31 mouse cellular contexts compared by ENCODE assay signal in the genomic region with DNA sequence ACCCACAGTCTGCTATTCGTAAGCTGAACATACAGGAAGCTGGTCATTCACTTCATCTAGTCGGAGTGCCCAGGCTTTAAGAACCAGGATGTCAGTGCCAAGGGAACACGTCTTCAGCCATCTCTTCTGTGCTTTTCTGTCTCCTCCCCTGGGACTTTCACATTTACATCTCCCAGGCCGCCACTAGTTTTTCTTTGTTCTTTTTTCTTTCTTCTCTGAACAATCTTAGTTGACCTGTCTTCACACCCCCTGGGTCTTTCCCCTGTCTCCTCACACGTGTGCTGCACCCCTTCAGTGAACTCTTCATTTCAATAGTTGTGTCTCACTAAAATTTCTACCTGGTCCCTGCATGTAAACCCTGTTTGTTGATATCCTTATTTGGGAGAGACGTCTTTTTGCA.
"Had no signal": no experiment of that assay in that cellular context is flagged by ENCODE, and none has a peak within 500 bp of the region (broad histone marks: within the 10 kb centered on the region; RNA-seq: fewer than 3 reads in every experiment).

No protein-coding gene starts in this region.

- DNase-seq: heart, postnatal 10 days; heart, postnatal 14 days; heart, postnatal 36 days; heart, postnatal 4 days; kidney, adult 11 months; kidney, adult 18-20 months; kidney, adult 2 months; kidney, adult 8-10 months; kidney, adult 9 months; kidney, postnatal 10 days; kidney, postnatal 14 days; kidney, postnatal 25 days; kidney, postnatal 36 days; kidney, postnatal 4 days; layer of hippocampus, adult 9-11 months; layer of hippocampus, postnatal 36 days had no signal

- H3K4me3 ChIP-seq: heart, embryonic 12.5 days; heart, embryonic 13.5 days; heart, embryonic 15.5 days; hindbrain, embryonic 10.5 days; hindbrain, embryonic 12.5 days; hindbrain, embryonic 13.5 days; hindbrain, embryonic 15.5 days; intestine, embryonic 15.5 days; kidney, embryonic 15.5 days; layer of hippocampus, adult 2 months; left cerebral cortex, adult 2 months had no signal

- H3K36me3 ChIP-seq: heart, embryonic 12.5 days; heart, embryonic 13.5 days; heart, embryonic 15.5 days; hindbrain, embryonic 10.5 days; hindbrain, embryonic 12.5 days; hindbrain, embryonic 13.5 days; hindbrain, embryonic 15.5 days; intestine, embryonic 15.5 days; kidney, embryonic 15.5 days had no signal

- H3K9me3 ChIP-seq: heart, embryonic 12.5 days; heart, embryonic 13.5 days; heart, embryonic 15.5 days; hindbrain, embryonic 10.5 days; hindbrain, embryonic 12.5 days; hindbrain, embryonic 13.5 days; hindbrain, embryonic 15.5 days; intestine, embryonic 15.5 days; kidney, embryonic 15.5 days had no signal

- H3K9ac ChIP-seq: heart, embryonic 12.5 days; heart, embryonic 13.5 days; heart, embryonic 15.5 days; hindbrain, embryonic 12.5 days; hindbrain, embryonic 13.5 days; hindbrain, embryonic 14.5 days; hindbrain, embryonic 15.5 days; intestine, embryonic 15.5 days; kidney, embryonic 15.5 days had no signal

- H3K27ac ChIP-seq: heart, embryonic 13.5 days; heart, embryonic 15.5 days; hindbrain, embryonic 10.5 days; hindbrain, embryonic 12.5 days; hindbrain, embryonic 13.5 days; hindbrain, embryonic 14.5 days; hindbrain, embryonic 15.5 days; hindbrain, postnatal 0 days; intestine, embryonic 15.5 days; kidney, embryonic 15.5 days; kidney, postnatal 0 days; layer of hippocampus, adult 2 months; left cerebral cortex, adult 2 months had no signal

- H3K27me3 ChIP-seq: heart, embryonic 12.5 days; heart, embryonic 13.5 days; heart, embryonic 15.5 days; hindbrain, embryonic 12.5 days; hindbrain, embryonic 13.5 days; hindbrain, embryonic 15.5 days; intestine, embryonic 15.5 days; kidney, embryonic 15.5 days had no signal

- H3K4me1 ChIP-seq: heart, embryonic 12.5 days; heart, embryonic 13.5 days; heart, embryonic 15.5 days; hindbrain, embryonic 10.5 days; hindbrain, embryonic 12.5 days; hindbrain, embryonic 13.5 days; hindbrain, embryonic 15.5 days; intestine, embryonic 15.5 days; kidney, embryonic 15.5 days had no signal

- H3K4me2 ChIP-seq: heart, embryonic 11.5 days; heart, embryonic 12.5 days; heart, embryonic 13.5 days; heart, embryonic 15.5 days; hindbrain, embryonic 12.5 days; hindbrain, embryonic 13.5 days; hindbrain, embryonic 14.5 days; hindbrain, embryonic 15.5 days; intestine, embryonic 15.5 days; kidney, embryonic 15.5 days had no signal
